Mouse (Mus musculus) kidney, adult 2 months (tissue): ENCODE measurements at regions not wholly inside any gene's neighbourhood (a gene's known extent, or its start where the extent isn't known, plus 50 kb on each side); places are given as distances from the start of the nearest gene placed in this dataset.

Experiments used
- DNase-seq: peaks from one replicate; pipeline ENCODE4 v3.0.0; 2021
- H3K27ac ChIP-seq: fragments of 200-500 bp; 2 replicates; pipeline ENCODE4 v1.5.1; 2012; ENCODE audit warnings: low read depth, low read length, control low read depth, inconsistent platforms; ENCODE audit not compliant: insufficient read depth
- H3K27me3 ChIP-seq: fragments of 200-500 bp; replicated peaks from 2 replicates; pipeline ENCODE4 v1.6.1; 2012; ENCODE audit warnings: mild to moderate bottlenecking, moderate library complexity, low read length, inconsistent platforms; ENCODE audit not compliant: control insufficient read depth, insufficient read depth
- H3K36me3 ChIP-seq: fragments of 200-500 bp; 2 replicates; pipeline ENCODE4 v1.6.1; 2012; ENCODE audit warnings: mild to moderate bottlenecking, moderate library complexity, low read length, inconsistent platforms; ENCODE audit not compliant: control insufficient read depth, insufficient read depth
- H3K4me1 ChIP-seq: fragments of 200-500 bp; 2 replicates; pipeline ENCODE4 v1.6.1; 2011; ENCODE audit warnings: low read length; ENCODE audit not compliant: control insufficient read depth, insufficient read depth
- H3K4me3 ChIP-seq: fragments of 200-500 bp; 2 replicates; pipeline ENCODE4 v1.5.1; 2011; ENCODE audit warnings: mild to moderate bottlenecking, low read depth, low read length, control low read depth; ENCODE audit not compliant: insufficient read depth
- CTCF ChIP-seq: fragments of 200-500 bp; conservative IDR thresholded peaks from 2 replicates; pipeline ENCODE4 v1.5.1; 2011; ENCODE audit warnings: low read depth, mild to moderate bottlenecking, control low read depth, low read length, moderate library complexity, mixed read lengths; ENCODE audit not compliant: insufficient read depth, insufficient read length
- POLR2A ChIP-seq: fragments of 200-500 bp; IDR thresholded peaks from one replicate; pipeline ENCODE4 v1.6.1; 2011; ENCODE audit warnings: low read depth, low read length, control low read depth
- WGBS: fragments of 180-500 bp; shearing (Covaris S2); methylation state at CpG from one replicate; pipeline ENCODE4 v1.1.7; 2018; 5-methylcytosine and 5-hydroxymethylcytosine counted together

GRCm38 (mm10) chr11:64833786-64834185 lies 145.1 kb upstream of the Elac2 start:
- TF ChIP-seq CTCF (no peak), POLR2A (no peak)
- Histone ChIP-seq H3K27me3 (no peaks in the 10 kb centered on the region), H3K4me3 (no peak overlapping the region), H3K4me1 (no peaks in the 10 kb centered on the region), H3K36me3 (no peaks in the 10 kb centered on the region), H3K27ac (no peak overlapping the region)
- WGBS, result 33% methylated on average over 3 of the region's 3 CpGs
- no peak for DNase-seq

- WGBS, result 59% methylated on average over 8 of the region's 8 CpGs
- no peaks in the 10 kb centered on the region for H3K36me3 ChIP-seq
- H3K27ac ChIP-seq, result no peak overlapping the region
- TF ChIP-seq CTCF (no peak), POLR2A (no peak)
- DNase-seq, result no peak
- no peak overlapping the region for H3K4me3 ChIP-seq
- H3K27me3 ChIP-seq, result no peaks in the 10 kb centered on the region
- H3K4me1 ChIP-seq, result no peaks in the 10 kb centered on the region
Measured at GRCm38 (mm10) chr11:64836771-64837170, 142.1 kb upstream of the Elac2 start.

- H3K27me3 ChIP-seq, result no peaks in the 10 kb centered on the region
Measured at GRCm38 (mm10) chr11:64841092-64841491, 137.7 kb upstream of the Elac2 start.

GRCm38 (mm10) chr11:64842775-64843530 lies 135.9 kb upstream of the Elac2 start:
- H3K4me1 ChIP-seq, result no peaks in the 10 kb centered on the region
- no peak overlapping the region for H3K27ac ChIP-seq
- no peak overlapping the region for H3K4me3 ChIP-seq
- no peaks in the 10 kb centered on the region for H3K27me3 ChIP-seq
- DNase-seq, result no peak
- WGBS, result 48% methylated on average over 18 of the region's 18 CpGs
- H3K36me3 ChIP-seq, result no peaks in the 10 kb centered on the region
- TF ChIP-seq POLR2A (no peak), CTCF (no peak)

More at GRCm38 (mm10) chr11:64841092-64841491, 137.7 kb upstream of the Elac2 start:
- DNase-seq, result no peak
- Histone ChIP-seq H3K4me1 (no peaks in the 10 kb centered on the region), H3K36me3 (no peaks in the 10 kb centered on the region), H3K27ac (no peak overlapping the region), H3K4me3 (no peak overlapping the region)
- TF ChIP-seq CTCF (no peak), POLR2A (no peak)
- 86% methylated on average over 2 of the region's 2 CpGs for WGBS

GRCm38 (mm10) chr11:64846577-64847147 lies 132.2 kb upstream of the Elac2 start:
- 85% methylated on average over 7 of the region's 7 CpGs for WGBS
- DNase-seq, result no peak
- TF ChIP-seq POLR2A, result no peak
- TF ChIP-seq CTCF, result no peak
- no peak overlapping the region for H3K27ac ChIP-seq
- no peaks in the 10 kb centered on the region for H3K4me1 ChIP-seq
- H3K36me3 ChIP-seq, result no peaks in the 10 kb centered on the region
- no peaks in the 10 kb centered on the region for H3K27me3 ChIP-seq
- H3K4me3 ChIP-seq, result no peak overlapping the region

- Histone ChIP-seq H3K27me3 (no peaks in the 10 kb centered on the region), H3K4me1 (no peaks in the 10 kb centered on the region), H3K27ac (no peak overlapping the region), H3K36me3 (no peaks in the 10 kb centered on the region), H3K4me3 (no peak overlapping the region)
- TF ChIP-seq POLR2A (no peak), CTCF (no peak)
- DNase-seq, result no peak
- 59% methylated on average over 3 of the region's 3 CpGs for WGBS
Measured at GRCm38 (mm10) chr11:64859636-64860035, 119.2 kb upstream of the Elac2 start.

GRCm38 (mm10) chr11:64880674-64881073 lies 98.2 kb upstream of the Elac2 start:
- H3K4me3 ChIP-seq, result no peak overlapping the region
- H3K36me3 ChIP-seq, result no peaks in the 10 kb centered on the region
- TF ChIP-seq CTCF, result no peak
- no peak for TF ChIP-seq POLR2A
- H3K27me3 ChIP-seq, result no peaks in the 10 kb centered on the region
- no peak for DNase-seq
- no peaks in the 10 kb centered on the region for H3K4me1 ChIP-seq
- 50% methylated on average over 8 of the region's 8 CpGs for WGBS
- H3K27ac ChIP-seq, result no peak overlapping the region
